Mouse (Mus musculus) c-Kit-negative CD71-positive TER-119-positive erythroid progenitor cells, embryonic 14.5 days (primary cell): ENCODE measurements around the gene Gm17018.

Experiments
- DNase-seq: peaks from one replicate; pipeline ENCODE4 v3.0.0-alpha.2; 2013; ENCODE audit warnings: low read depth, low spot score

The Gm17018 gene

GRCm38 (mm10) chr19:45622144-45622543 lies 61.7 kb downstream of the Gm17018 start:
- no peak for DNase-seq

- DNase-seq: no peak
Measured at GRCm38 (mm10) chr19:45623710-45624109, 63.3 kb downstream of the Gm17018 start.

- DNase-seq: no peak
Measured at GRCm38 (mm10) chr19:45627036-45627435, 66.6 kb downstream of the Gm17018 start.

- DNase-seq: no peak
Measured at GRCm38 (mm10) chr19:45628649-45629048, 68.2 kb downstream of the Gm17018 start.

GRCm38 (mm10) chr19:45629219-45629618 lies 68.8 kb downstream of the Gm17018 start:
- no peak for DNase-seq
